Mouse (Mus musculus): ENCODE measurements around the gene Serp1.

The Serp1 gene

GRCm38 (mm10) chr3:58525652-58526407, at the start of gene Serp1, which contains the start of gene Eif2a:
Gene Serp1 (minus strand): TSS chr3:58525892.
Gene Eif2a (plus strand): TSS chr3:58525821.
- peak; percentile 97 for DNase-seq (ENCODE audit: low read depth, low spot score)

- DNase-seq (ENCODE audit: low read depth, low spot score) = peak; percentile 68
These were observed 45.1 kb upstream of the Serp1 start for GRCm38 (mm10) chr3:58570821-58571220.

GRCm38 (mm10) chr3:58561437-58561836, 35.7 kb upstream of the Serp1 start:
- peak; percentile 96 for DNase-seq (ENCODE audit: low read depth, low spot score)

GRCm38 (mm10) chr3:58559887-58560286, 34.2 kb upstream of the Serp1 start:
- no peak for DNase-seq (ENCODE audit: low read depth, low spot score)

GRCm38 (mm10) chr3:58556649-58557048, 31.0 kb upstream of the Serp1 start:
- DNase-seq (ENCODE audit: low read depth, low spot score) = peak; percentile 64

GRCm38 (mm10) chr3:58552001-58552811, 26.5 kb upstream of the Serp1 start:
- DNase-seq (ENCODE audit: low read depth, low spot score) = no peak

- peak; percentile 64 for DNase-seq (ENCODE audit: low read depth, low spot score)
These were observed 10.9 kb upstream of the Serp1 start for GRCm38 (mm10) chr3:58536573-58536972.

- DNase-seq (ENCODE audit: low read depth, low spot score) = no peak
These were observed 681 bp upstream of the Serp1 start for GRCm38 (mm10) chr3:58526408-58526737.

- DNase-seq (ENCODE audit: low read depth, low spot score) = peak; percentile 64
These were observed 526 bp downstream of the Serp1 start for GRCm38 (mm10) chr3:58525166-58525565.

GRCm38 (mm10) chr3:58524246-58524645, 1.4 kb downstream of the Serp1 start:
- DNase-seq (ENCODE audit: low read depth, low spot score) = no peak

GRCm38 (mm10) chr3:58523386-58523785, 2.3 kb downstream of the Serp1 start:
- DNase-seq (ENCODE audit: low read depth, low spot score) = no peak

GRCm38 (mm10) chr3:58521361-58521760, 4.3 kb downstream of the Serp1 start:
- DNase-seq (ENCODE audit: low read depth, low spot score) = no peak

GRCm38 (mm10) chr3:58520286-58520685, 5.4 kb downstream of the Serp1 start:
- DNase-seq (ENCODE audit: low read depth, low spot score) = peak; percentile 9

GRCm38 (mm10) chr3:58519536-58519935, 6.2 kb downstream of the Serp1 start:
- DNase-seq (ENCODE audit: low read depth, low spot score) = no peak

- no peak for DNase-seq (ENCODE audit: low read depth, low spot score)
These were observed 6.7 kb downstream of the Serp1 start for GRCm38 (mm10) chr3:58518962-58519361.

- DNase-seq (ENCODE audit: low read depth, low spot score) = no peak
These were observed 7.9 kb downstream of the Serp1 start for GRCm38 (mm10) chr3:58517800-58518199.

GRCm38 (mm10) chr3:58517258-58517657, 8.4 kb downstream of the Serp1 start:
- DNase-seq (ENCODE audit: low read depth, low spot score) = no peak

GRCm38 (mm10) chr3:58516602-58516976, 9.1 kb downstream of the Serp1 start:
- DNase-seq (ENCODE audit: low read depth, low spot score) = no peak

- no peak for DNase-seq (ENCODE audit: low read depth, low spot score)
These were observed 9.6 kb downstream of the Serp1 start for GRCm38 (mm10) chr3:58515947-58516601.

- no peak for DNase-seq (ENCODE audit: low read depth, low spot score)
These were observed 12.2 kb downstream of the Serp1 start for GRCm38 (mm10) chr3:58513483-58513882.

- DNase-seq (ENCODE audit: low read depth, low spot score) = no peak
These were observed 13.0 kb downstream of the Serp1 start for GRCm38 (mm10) chr3:58512740-58513139.

- peak; percentile 71 for DNase-seq (ENCODE audit: low read depth, low spot score)
These were observed 14.1 kb downstream of the Serp1 start for GRCm38 (mm10) chr3:58511581-58511980.

All from R1 (cell line).